Mouse (Mus musculus): ENCODE data around the gene Hs1bp3.

- TF ChIP-seq CTCF (IDR thresholded peaks at IDR 0.05; ENCODE audit: low read depth): no peak
- TF ChIP-seq EP300 (IDR thresholded peaks at IDR 0.05; ENCODE audit: low read depth): no peak
These were observed 20.4 kb downstream of the Hs1bp3 start for GRCm38 (mm10) chr12:8333617-8334016.
